Mouse (Mus musculus): ENCODE results near the gene Vsir.

Vsir gene

DNA sequence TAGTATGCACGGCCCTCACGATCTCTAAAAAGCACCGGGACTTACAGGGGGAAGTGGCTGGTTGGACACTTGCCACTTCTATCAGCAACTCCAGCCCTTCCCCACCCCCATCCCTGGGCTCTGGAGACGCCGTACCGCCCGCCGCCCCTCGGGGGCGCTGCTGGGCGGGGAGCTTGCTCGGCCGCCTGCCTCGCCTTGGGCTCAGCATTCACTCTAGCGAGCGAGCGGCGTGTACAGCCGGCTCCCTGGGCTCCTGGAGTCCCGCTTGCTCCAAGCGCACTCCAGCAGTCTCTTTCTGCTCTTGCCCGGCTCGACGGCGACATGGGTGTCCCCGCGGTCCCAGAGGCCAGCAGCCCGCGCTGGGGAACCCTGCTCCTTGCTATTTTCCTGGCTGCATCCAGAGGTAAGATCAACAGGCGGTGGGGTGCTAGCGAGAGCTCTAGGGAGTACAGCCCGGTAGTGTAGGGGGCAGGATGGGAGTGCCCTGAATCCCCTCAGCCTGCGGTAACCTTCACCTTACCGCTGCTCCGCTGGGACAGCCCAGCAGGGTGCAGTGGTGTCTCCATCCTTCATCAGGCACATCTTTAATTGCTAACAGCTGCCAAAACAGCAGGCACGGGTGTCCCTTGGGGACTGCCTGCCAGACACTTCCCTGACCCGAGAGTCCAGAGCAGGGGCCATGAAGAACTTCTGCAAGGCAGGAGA is at the start of gene Vsir:
TSS of gene Vsir (plus strand) at position 151 of the 705 bp plus-strand sequence.
- DNase-seq (ENCODE audit: low spot score in 2 of 2), result peak; percentile 43 to 51

DNA sequence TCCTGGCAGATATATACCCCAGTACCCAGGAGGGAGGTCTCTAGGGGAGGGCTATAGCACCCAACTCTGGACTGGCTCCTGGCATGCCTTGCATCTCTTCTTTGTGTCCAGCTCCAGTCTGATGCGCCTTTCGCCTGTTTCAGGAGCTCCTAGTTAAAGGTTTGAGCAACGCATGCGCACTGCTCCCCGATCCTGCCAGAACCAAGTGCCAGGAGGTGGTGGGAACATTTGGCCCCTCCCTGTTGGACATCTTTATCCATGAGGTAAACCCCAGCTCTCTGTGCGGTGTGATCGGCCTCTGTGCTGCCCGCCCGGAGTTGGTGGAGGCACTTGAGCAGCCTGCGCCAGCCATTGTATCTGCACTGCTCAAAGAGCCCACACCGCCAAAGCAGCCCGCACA is 47.0 kb upstream of the Vsir start:
- DNase-seq (ENCODE audit: low spot score in 2 of 2), result no peak

DNA sequence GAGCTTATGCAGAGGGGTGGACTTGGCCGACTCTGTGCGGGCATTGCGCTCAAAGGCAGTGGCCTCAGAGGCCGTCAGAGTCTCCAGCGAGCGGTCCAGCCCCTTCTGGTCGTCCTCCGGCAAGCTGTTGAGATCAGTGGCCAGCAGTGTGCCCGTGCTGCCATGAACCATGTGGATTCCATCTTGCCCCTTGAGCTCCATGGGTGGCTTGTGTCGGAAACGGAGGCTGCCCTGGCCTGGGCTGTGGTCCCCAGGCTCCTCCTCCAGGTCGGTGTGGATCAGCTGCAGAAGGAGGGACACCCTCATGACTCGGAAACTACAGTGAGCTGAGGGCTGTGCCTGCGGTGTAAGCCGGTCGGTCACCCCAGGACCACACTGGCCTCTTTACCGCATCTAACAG is 43.2 kb upstream of the Vsir start:
- DNase-seq (ENCODE audit: low spot score in 2 of 2), result no peak

DNA sequence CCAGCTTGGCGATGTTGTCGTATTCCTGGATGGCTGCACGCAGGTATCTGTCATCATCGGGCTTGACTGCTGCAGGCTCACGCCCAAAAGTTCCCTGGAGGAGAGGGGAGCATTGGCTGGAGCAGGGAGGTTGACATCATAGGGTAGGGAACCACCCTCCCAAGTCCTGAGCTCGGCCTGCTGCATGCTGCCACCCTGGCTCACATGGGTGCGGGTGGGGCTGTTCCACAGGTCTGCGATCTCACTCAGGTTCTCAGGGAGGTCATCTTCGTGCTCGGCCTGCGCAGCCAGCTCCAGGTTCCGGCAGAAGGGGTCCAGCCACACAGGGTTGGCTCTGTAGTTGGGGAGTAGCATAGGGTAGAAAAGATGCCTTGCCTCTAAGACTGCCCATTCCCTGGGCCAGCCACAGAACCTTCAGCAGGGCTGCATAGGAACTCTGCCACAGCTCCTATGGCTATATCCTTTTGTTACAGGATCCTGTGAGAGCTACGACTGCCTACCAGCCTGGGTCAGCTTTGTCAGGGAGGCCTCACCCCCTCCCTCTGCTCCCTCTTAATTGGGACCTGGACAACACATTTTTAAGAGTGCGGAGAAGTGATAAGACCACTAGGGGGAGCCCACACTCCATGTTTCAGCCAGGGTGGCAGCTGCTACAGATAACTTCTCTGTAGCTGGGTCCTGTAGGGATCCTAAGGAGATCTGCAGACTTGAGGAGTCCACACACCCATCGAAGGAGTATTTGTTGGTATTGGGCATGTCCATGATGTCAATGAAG is 41.6 kb upstream of the Vsir start:
- peak; percentile 71 to 82 for DNase-seq (ENCODE audit: low spot score in 2 of 2)

DNA sequence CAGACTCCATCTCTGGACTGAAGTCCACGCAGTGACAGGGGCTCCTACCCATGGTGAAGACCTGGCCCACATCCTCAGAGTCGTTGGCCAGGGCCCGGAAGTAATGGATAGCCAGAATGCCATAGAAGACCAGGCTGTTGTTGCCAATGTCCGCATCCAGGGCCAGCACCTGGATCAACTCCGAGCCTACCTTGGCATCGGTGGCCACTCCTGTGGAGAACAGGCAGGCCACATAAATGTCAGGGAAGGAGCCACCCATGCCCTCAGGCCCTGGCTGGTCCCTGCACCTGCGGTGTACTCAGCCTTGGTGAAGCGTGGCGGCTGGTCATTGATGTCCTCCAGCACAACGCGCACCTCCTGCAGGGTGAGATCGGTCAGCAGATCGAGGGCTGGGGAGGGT is 36.0 kb upstream of the Vsir start:
- no peak for DNase-seq (ENCODE audit: low spot score in 2 of 2)

DNA sequence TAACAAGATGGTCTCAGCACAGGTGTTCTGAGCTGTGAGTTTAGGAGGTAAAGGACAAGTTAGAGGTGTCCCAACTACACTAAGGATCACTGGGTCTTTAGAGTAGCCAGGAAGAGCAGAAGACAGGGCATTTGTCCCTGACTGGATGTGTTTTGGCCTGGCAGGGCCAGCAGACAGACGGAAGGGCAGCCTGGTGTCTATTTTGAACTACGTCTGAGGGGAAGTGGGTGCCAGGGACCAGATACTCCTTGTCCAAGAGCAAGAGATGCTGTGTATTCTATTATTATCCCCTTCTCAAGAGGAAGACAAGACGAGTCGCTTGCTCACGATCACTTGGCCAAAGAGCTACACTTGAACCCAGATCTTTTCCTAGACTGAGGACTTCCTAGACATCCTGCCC is 33.0 kb upstream of the Vsir start:
- DNase-seq (ENCODE audit: low spot score in 2 of 2), result no peak

DNA sequence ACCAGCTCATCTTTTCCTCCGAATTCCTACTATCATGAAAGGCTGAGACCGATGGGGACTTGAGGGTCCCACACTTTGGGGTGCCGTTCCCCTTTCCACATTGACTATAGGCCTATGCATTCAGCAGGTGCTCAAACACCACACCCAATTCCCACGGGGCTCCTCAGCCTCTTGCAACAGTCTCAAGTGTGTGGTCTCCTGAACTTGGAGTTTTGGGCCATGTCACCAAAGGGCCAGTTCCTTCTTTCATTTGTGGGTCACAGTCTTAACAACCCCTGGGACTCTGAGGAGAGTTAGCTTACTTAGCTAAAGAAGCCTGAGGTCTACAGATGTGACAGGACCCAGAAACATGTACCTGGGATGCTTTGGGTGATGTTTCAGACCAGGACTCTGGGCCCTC is 30.5 kb upstream of the Vsir start:
- DNase-seq (ENCODE audit: low spot score in 2 of 2), result no peak

DNA sequence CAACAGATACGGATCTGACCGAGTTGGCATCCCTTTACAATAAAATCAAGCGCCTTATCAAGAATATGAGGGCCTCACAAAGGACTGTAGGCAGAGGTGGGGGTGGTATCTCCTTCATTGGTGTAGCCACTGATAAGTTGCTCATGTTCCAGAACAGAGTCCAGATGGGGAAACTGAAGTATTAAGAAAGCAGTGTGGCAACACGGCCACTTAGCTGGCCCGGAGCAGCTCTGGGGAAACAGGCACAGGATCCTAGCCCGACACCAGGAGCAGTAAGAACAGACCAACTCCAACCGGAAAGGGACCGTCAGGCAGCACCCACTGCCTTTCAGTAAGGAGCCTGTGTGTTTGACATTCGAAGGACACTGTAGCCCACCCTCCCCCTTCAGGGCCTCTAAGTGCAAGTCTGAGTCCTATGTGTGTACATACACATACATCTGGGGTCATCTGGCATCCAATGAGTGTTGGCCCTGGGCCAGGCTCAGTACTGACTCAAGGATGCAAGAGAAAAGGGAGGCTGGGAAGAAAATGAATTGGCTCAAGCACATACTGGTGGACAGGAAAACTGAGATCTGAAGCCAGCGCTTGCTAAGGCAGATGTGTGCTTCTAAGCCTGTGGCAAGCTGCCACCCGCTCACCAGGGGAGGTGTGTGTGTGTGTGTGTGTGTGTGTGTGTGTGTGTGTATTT is 17.5 kb upstream of the Vsir start:
- DNase-seq (ENCODE audit: low spot score in 2 of 2), result no peak

DNA sequence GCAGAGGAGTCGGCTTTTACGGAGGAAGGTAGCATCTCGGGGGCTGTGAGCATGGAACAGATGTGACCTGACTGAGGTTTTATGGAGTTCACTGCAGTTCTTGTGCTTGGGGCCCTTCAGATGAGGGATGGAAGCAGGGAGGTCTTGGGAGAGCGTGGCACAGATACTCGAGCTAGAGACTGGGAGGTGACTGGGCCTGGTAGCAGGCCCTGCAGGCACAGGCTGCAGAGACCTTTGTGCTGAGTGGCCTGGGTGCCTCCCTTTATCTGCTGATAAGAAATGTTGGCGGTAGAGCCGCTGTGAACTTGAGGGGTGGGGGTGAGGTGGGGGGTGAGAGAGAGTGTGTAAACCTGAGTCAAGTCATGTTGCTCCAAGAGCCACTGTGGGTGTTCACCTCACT is 12.1 kb upstream of the Vsir start:
- DNase-seq (ENCODE audit: low spot score in 2 of 2), result no peak

DNA sequence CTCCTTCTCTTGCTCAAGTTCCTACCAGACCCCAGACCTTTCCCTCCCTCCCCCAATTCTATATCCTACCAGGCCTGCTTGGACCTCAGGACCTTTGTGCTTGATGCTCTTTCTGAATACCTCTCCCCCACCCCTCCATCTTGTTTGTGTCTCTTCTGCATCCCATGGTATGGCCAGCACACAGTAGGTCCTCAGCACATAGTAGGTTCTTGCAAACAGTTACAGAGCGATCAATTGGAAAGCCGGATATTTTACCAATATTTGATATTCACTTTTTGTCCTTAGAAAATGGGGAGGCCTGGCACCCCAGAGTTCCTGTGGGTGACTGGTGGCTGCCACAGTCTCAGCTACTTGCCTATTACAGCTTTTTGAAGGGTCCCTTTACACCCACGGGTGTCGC is 11.6 kb upstream of the Vsir start:
- DNase-seq (ENCODE audit: low spot score in 2 of 2), result no peak

DNA sequence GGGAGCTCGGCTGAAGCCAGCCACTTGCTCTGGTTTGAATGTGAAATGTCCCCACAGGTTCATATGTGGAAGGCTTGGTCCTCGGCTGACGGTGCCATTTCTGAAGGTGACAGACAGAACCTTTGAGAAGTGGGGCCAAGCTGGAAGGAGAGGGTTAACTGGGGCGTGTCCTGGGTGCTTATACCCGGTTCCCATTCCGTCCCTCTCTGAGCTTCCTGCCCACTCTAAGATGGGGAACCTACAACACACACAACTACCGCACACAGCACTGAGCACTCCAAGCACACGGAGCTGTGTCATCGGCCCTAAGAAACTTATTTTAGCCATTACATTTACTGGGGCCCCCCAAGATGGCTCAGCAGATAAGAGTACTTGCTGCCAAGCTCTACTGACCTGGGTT is 5.1 kb upstream of the Vsir start:
- no peak for DNase-seq (ENCODE audit: low spot score in 2 of 2)

DNA sequence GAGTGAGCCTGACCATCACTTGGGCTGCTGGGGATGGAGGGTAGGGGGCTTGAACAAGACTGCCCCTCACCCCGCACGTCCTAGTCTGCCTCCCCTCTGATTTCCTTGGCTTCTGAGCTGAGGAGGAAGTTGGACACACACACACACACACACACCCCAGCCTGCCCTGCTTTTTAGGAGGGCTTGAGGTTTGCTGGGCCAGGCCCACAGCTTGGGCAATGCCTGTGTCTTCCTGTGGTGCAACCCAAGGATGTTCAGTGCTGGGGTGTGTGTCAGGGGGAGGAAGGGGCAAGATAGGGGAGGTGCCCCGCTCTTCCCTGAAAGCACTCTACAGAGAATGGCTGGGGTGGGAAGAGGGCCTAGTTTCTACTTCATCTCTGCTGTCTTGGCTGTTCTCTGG is 2.5 kb upstream of the Vsir start:
- no peak for DNase-seq (ENCODE audit: low spot score in 2 of 2)

DNA sequence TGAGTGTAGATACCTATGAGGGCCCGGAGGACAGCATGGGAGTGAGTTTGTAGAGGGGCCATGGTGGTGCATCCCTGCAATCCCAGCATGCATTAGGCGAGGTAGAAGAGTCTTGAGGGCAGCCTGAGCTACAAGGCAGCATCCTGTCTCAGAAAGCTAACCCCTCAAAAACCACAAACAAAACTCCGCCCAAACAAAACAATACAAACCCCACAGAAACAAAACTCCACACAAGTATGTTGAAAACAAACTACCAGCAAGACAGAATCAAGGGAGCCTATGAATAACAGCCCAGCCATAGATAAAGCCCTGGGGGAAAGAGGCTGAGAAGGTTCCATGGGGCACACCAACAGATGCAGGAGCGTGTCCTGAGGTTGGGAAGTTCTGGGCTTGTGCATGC is 595 bp upstream of the Vsir start:
- DNase-seq (ENCODE audit: low spot score in 2 of 2), result no peak

DNA sequence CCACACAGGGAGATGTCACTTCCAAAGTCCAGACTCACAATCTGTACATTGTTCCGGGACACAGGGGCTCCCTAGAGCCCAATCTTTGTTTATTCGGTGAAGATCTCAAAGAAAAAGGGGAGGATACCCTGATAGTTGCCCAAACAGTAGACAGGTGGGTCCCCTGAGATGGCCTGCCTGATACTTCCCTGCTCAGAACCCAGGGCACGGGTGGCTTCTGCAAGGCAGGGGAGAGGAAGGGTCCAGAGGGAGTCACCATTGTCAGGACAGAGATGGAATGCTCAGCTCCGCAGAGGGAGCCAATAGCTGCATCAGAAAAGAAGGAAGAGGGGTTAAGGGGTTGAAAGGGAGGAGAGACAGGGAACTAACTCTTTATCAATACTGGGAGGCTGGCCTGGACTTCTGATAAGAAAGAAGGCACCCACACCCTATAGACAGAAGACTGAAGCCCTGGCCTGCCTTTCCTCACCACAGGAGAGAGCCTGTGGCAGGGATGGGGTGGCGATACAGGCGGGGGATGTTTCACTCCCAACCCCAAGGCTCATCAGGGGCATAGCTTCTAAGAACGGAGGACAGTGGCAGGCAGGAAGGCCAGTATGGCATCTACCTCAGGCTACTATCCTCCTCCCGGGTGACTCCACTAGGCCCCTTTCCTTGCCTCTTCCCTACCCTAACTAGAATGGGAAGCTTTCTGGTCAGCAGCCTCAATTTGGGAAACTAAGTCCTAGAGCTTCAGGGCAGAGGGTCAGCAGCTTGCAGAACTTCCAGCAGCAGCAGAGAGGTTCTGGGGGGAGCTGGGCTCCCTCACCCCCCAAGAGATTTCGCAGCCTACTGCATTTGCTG is 1.3 kb downstream of the Vsir start:
- DNase-seq (ENCODE audit: low spot score in 2 of 2), result no peak

DNA sequence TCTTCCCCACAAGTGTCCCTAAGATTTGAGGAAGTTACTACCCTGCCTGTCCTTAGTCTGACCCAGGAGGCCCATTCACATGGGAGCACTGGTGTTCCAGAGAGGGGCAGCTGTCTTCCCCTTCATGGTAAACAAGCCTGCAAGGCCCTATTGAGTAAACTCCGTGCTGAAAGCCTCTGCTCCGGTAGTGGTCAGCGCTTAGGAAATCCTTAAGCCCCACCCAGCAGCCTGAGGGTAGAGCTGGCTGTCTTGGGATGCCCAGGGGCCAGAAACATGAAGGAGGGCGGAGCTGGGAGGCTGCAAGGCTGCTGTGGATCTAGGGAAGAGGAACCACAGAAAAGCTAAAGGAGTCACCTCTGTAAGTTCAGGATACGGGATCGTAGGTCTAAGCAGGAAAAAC is 2.4 kb downstream of the Vsir start:
- DNase-seq (ENCODE audit: low spot score in 2 of 2), result no peak

DNA sequence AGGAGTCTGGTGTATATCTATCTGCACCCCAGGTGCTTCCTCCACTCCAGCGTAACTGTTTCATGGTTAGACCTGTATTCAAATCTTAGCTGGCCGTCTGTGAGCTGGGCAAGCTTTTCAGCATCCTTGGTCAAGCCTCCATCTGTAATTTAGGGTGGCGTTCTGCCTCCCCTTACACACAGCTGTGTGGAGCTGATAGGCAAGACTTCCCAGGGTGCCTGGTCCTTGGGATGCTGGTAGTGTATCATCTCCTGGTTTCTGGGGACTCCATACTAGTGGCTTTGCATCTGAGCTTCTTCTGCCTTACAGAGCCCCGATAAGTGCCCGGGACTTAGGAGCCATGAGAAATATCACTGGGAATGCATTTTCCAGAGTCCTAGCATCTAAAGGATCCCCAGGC is 3.0 kb downstream of the Vsir start:
- no peak for DNase-seq (ENCODE audit: low spot score in 2 of 2)

DNA sequence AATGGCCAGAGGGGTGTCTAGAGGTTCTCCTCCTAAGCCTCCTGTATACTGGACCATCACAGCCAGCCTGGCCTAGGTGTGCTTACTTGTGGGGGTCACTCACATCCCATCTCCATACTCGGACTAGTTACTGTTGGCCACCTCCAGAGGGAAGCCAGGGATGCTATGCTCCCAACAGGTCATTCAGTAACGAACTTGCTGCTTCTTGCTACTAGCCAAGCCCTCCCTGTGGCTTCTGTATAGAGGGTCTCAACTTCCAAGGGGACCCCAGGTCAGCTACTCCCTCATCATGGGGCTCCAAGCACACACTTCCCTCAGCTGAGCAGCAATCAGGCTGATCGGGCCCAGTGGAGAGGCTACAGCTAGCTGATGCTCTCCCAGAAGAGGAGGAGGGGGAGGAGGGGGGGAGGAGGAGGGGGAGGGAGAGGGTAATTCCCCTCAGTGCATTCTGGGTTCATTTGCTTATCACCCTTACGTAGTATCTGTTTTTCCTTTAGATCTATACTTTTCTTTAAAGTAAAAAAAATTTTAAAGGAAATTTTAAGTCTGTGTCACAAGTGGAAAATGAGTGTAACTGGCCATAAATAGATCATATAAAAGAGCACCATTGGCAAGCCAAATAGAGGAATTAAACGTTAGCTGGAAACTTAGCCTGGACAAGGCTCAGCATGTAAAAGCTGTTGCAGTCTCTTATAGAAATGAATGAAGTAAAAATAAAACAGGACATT is 3.6 kb downstream of the Vsir start:
- no peak for DNase-seq (ENCODE audit: low spot score in 2 of 2)

DNA sequence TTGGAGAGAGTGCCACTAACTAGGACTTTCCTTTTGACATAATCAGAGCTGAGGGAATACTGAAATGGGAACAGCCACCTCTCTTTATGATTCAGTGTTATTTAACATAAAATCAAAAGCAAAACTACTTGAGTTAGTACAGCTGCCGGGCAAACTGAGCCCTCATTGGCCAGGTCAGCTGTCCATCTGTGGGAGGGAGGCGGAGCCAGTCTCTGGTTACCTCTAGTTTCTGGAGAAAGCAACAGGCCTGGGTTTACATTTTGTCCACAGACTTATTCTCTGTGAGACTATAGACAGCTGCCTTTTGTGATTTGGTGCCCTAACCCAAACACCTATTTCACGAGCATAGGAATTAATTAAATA is 4.1 kb downstream of the Vsir start:
- DNase-seq (ENCODE audit: low spot score in 2 of 2), result peak; percentile 61 to 79

DNA sequence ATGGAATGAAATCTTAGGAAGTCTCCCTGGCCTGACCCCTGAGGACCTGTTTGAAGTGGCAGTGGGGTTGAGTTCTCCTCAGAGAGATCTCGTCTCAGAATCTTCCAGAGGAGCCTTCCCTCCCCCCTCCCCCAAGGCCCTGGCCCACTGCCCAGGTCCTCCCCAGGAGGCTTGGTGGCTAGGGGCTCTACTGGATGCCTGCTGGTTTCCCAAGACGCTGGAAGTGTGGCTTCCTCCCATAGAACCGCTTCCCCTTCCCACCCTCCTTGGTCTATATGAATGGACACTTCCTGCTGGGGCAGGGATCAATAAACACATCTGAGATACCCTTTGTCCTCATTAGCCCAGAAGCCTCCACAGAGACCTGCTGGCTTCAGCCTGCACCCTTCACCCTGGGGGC is 4.6 kb downstream of the Vsir start:
- no peak for DNase-seq (ENCODE audit: low spot score in 2 of 2)

DNA sequence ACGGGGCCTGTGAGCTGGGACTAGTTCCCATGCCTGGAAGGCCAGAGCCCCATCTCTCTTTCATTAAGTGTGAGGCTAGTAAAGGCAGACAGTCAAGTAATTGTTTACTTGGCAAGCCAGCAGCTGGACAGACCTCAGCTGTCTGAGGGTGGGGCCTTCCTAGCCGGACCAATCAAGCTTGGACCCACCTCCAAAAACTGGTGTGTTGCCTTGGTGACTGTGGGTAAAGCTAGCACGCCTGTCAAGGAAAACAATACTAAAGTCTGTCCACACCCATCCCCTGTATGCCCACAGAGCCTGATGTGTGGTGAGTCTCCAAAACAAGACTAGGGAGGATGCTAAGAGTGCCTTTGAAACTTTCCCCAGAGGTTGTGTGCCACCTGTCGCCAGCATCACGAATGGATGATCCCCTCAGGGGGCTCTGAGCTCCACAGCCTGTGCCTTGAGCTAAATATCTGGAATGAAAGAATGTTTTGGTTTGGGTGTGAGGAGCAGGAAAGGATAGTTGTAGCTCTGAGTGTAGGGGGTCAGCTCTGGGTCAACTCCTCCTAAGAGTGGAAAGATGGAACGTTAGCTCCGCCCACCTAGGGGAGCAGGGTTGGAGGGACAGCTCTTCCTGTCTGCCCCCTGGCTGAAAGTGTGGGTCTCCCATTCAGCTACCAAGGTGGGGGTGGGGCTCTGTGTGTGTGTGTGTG is 5.3 kb downstream of the Vsir start:
- DNase-seq (ENCODE audit: low spot score in 2 of 2), result no peak

Measured in frontal cortex, postnatal 36 days (tissue).